Mouse (Mus musculus) MEL (cell line): ENCODE data around the gene Aff3.

ENCODE experiments used
- CTCF ChIP-seq, 3 experiments: IDR thresholded peaks in 2 of 3; conservative IDR thresholded peaks in 1 of 3; 2 replicates each; pipeline ENCODE4 v1.5.1; 2011 to 2012; ENCODE audit warnings: low read length in 3 of 3, low read depth in 2 of 3, mild to moderate bottlenecking in 2 of 3, improper control_type of control experiment in 1 of 3, inconsistent platforms in 1 of 3, mixed read lengths in 1 of 3, moderate library complexity in 1 of 3; ENCODE audit not compliant: control insufficient read depth in 1 of 3, insufficient read depth in 1 of 3, poor library complexity in 1 of 3, severe bottlenecking in 1 of 3
- ETS1 ChIP-seq: IDR thresholded peaks from 2 replicates; pipeline ENCODE4 v1.6.1; 2012; ENCODE audit warnings: low read depth, mild to moderate bottlenecking, inconsistent platforms, low read length, improper control_type of control experiment, moderate library complexity
- HCFC1 ChIP-seq: IDR thresholded peaks from 2 replicates; pipeline ENCODE4 v1.6.1; 2012; ENCODE audit warnings: low read depth, mild to moderate bottlenecking, inconsistent platforms, low read length, improper control_type of control experiment, moderate library complexity
- MAX ChIP-seq: IDR thresholded peaks from 2 replicates; pipeline ENCODE4 v1.6.1; 2011; ENCODE audit warnings: low read length, improper control_type of control experiment
- SMC3 ChIP-seq: IDR thresholded peaks from 2 replicates; pipeline ENCODE4 v1.6.1; 2011; ENCODE audit warnings: low read depth, low read length, improper control_type of control experiment

DNA sequence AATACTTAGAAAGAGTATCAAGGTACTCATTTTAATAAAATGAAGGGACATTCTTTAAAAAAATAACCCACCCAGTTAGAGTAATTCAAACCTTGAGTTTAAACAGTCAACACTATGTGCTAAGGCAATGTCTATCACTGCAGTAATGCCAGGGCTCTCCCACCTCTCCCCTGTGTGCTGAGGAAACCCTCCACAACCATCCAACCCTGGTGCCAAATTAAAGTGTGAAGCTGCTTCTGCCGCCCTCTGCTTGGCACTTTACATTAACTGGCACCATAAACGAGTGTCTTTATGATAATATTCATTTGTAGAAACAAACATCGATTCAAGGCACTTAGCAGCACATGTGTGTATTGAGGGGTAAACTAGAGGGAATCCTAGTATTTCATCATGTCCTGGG is 97.0 kb downstream of the Aff3 start:
- TF ChIP-seq SMC3 (no peak), ETS1 (no peak), CTCF (IDR thresholded peaks at IDR 0.05 in 2 of 3, conservative IDR thresholded peaks at IDR 0.05 in 1 of 3; ENCODE audit: control insufficient read depth in 1 of 3, insufficient read depth in 1 of 3, low read depth in 2 of 3, low read length in 3 of 3, poor library complexity in 1 of 3, severe bottlenecking in 1 of 3) (no peak), HCFC1 (no peak), MAX (no peak)
